Mouse (Mus musculus) forelimb bud, embryonic 11.5 days (tissue): ENCODE data around the gene Rrad.
"Not testable (repeated sequence)": the region's sequence is repeated elsewhere in the genome, so short reads cannot be mapped to it uniquely, and the experiment has no call there.

Experiments used
- DNase-seq: peaks from one replicate; pipeline ENCODE4 v3.0.0-alpha.2; 2012; ENCODE audit warnings: low read depth, low spot score

Rrad gene

GRCm38 (mm10) chr8:104630981-104631663 is at the start of gene Rrad:
Gene Rrad, minus strand, starts transcription at chr8:104631327.
- DNase-seq, result peak; percentile 45

- DNase-seq, result no peak
These were observed 24.5 kb upstream of the Rrad start for GRCm38 (mm10) chr8:104655614-104656013.

GRCm38 (mm10) chr8:104654984-104655383 is 23.9 kb upstream of the Rrad start:
- DNase-seq, result peak; percentile 91

GRCm38 (mm10) chr8:104644187-104644586 is 13.1 kb upstream of the Rrad start:
- not testable (repeated sequence) for DNase-seq

- no peak for DNase-seq
These were observed 11.2 kb upstream of the Rrad start for GRCm38 (mm10) chr8:104642324-104642654.

GRCm38 (mm10) chr8:104641426-104642323 is 10.5 kb upstream of the Rrad start, which contains the start of gene Ciao2b:
Gene Ciao2b, minus strand, starts transcription at chr8:104641965.
- DNase-seq, result peak; percentile 79

GRCm38 (mm10) chr8:104640831-104641370 is 9.8 kb upstream of the Rrad start:
- no peak for DNase-seq

- no peak for DNase-seq
These were observed 9.1 kb upstream of the Rrad start for GRCm38 (mm10) chr8:104640241-104640640.

GRCm38 (mm10) chr8:104638010-104638409 is 6.9 kb upstream of the Rrad start:
- no peak for DNase-seq

GRCm38 (mm10) chr8:104635004-104635710 is 4.0 kb upstream of the Rrad start:
- no peak for DNase-seq

GRCm38 (mm10) chr8:104633156-104633744 is 2.1 kb upstream of the Rrad start:
- DNase-seq, result no peak

- no peak for DNase-seq
These were observed 1.4 kb upstream of the Rrad start for GRCm38 (mm10) chr8:104632486-104632885.

- peak; percentile 28 for DNase-seq
These were observed 848 bp upstream of the Rrad start for GRCm38 (mm10) chr8:104631975-104632374.

- no peak for DNase-seq
These were observed 553 bp downstream of the Rrad start for GRCm38 (mm10) chr8:104630574-104630973.

- DNase-seq, result no peak
These were observed 1.0 kb downstream of the Rrad start for GRCm38 (mm10) chr8:104630111-104630479.

GRCm38 (mm10) chr8:104629306-104630110 is 1.6 kb downstream of the Rrad start:
- DNase-seq, result no peak

- no peak for DNase-seq
These were observed 2.7 kb downstream of the Rrad start for GRCm38 (mm10) chr8:104628402-104628801.

- DNase-seq, result no peak
These were observed 3.9 kb downstream of the Rrad start for GRCm38 (mm10) chr8:104627065-104627740.

GRCm38 (mm10) chr8:104624161-104624560 is 7.0 kb downstream of the Rrad start, which contains the start of gene Cdh16:
Gene Cdh16, minus strand, starts transcription at chr8:104624396.
- DNase-seq, result no peak

GRCm38 (mm10) chr8:104620765-104621164 is 10.4 kb downstream of the Rrad start:
- no peak for DNase-seq
